Comparison of ENCODE assay signal across 8 mouse cellular contexts in genomic region chr1:84934151-84934502, GRCm38 (mm10). TPM values are rescaled to one million over a fixed set of nuclear protein-coding genes. Genes with fewer than 3 reads are reported as not detected.
DNase-seq lines count a peak whose midpoint lies in the region; ATAC-seq lines count a peak whose summit lies in the region.

No protein-coding gene starts in this region.

- no peaks in the 10 kb centered on the region for H3K9me3 ChIP-seq in intestine, embryonic 16.5 days (ENCODE audit: control insufficient read depth, low read length)
- H3K9me3 ChIP-seq in neural tube, embryonic 15.5 days (replicated peaks), result no peaks in the 10 kb centered on the region

- H3K9ac ChIP-seq in intestine, embryonic 16.5 days (ENCODE audit: low read depth, low read length), result peak overlapping the region; percentile 41; the same call in 1 of the 2 replicates
- H3K9ac ChIP-seq in neural tube, embryonic 15.5 days (replicated peaks), result peak overlapping the region; percentile 80

- no peaks in the 10 kb centered on the region for H3K36me3 ChIP-seq in intestine, embryonic 16.5 days (ENCODE audit: control insufficient read depth, insufficient read depth, low read length)
- H3K36me3 ChIP-seq in neural tube, embryonic 15.5 days, result peaks cover 4% of the 10 kb centered on the region

- ATAC-seq in frontal cortex, adult (ENCODE audit: low TSS enrichment), result peak; percentile 26; the same call in 1 of the 2 replicates
- ATAC-seq in intestine, embryonic 16.5 days, result no peak; the same call in 1 of the 2 replicates
- no peak; the same call in 1 of the 2 replicates for ATAC-seq in neural tube, embryonic 15.5 days (ENCODE audit: low FRiP score)

- peaks cover 2% of the 10 kb centered on the region; the same call in 1 of the 2 replicates for H3K4me1 ChIP-seq in intestine, embryonic 16.5 days (ENCODE audit: control insufficient read depth, insufficient read depth, low read length)
- H3K4me1 ChIP-seq in neural tube, embryonic 15.5 days, result peaks cover 17% of the 10 kb centered on the region

- DNase-seq in frontal cortex, postnatal 14 days (ENCODE audit: low spot score in 2 of 2), result no peak
- peak; percentile 6 to 14 for DNase-seq in right cerebral cortex, postnatal 36 days (ENCODE audit: low spot score in 2 of 2)
- no peak for DNase-seq in right cerebral cortex, postnatal 10 days (ENCODE audit: low spot score in 2 of 2)
- no peak for DNase-seq in spleen, postnatal 4 days (ENCODE audit: low spot score in 2 of 2)
- DNase-seq in urinary bladder, postnatal 25 days (ENCODE audit: low spot score), result no peak

- peaks cover 25% of the 10 kb centered on the region for H3K27me3 ChIP-seq in intestine, embryonic 16.5 days (replicated peaks; ENCODE audit: control insufficient read depth, insufficient read depth, low read length)
- H3K27me3 ChIP-seq in neural tube, embryonic 15.5 days (replicated peaks), result no peaks in the 10 kb centered on the region

- H3K27ac ChIP-seq in intestine, embryonic 16.5 days (ENCODE audit: low read length), result no peak overlapping the region
- H3K27ac ChIP-seq in neural tube, embryonic 15.5 days (replicated peaks), result peak overlapping the region; percentile 95

- peak overlapping the region; percentile 92 for H3K4me2 ChIP-seq in intestine, embryonic 16.5 days (ENCODE audit: low read depth, low read length)
- peak overlapping the region; percentile 71 for H3K4me2 ChIP-seq in neural tube, embryonic 15.5 days

- under 1% methylated on average over 12 of the region's 12 CpGs for WGBS in intestine, embryonic 16.5 days
- under 1% methylated on average over 12 of the region's 12 CpGs for WGBS in neural tube, embryonic 15.5 days

- peak overlapping the region; percentile 53 for H3K4me3 ChIP-seq in intestine, embryonic 16.5 days (ENCODE audit: low read length)
- H3K4me3 ChIP-seq in neural tube, embryonic 15.5 days (replicated peaks), result peak overlapping the region; percentile 60

RNA-seq across cellular contexts. Expression of gene Slc16a14, which starts 0.8 kb away (rescaled TPM):
- 0.12 and 0.27 TPM in 2 replicates for polyA plus RNA-seq in intestine, embryonic 16.5 days (2015; fragmentation: Nextera tagmentation; extraction: Ambion mirVana)
- polyA plus RNA-seq in neural tube, embryonic 15.5 days (2015; fragmentation: Nextera tagmentation; extraction: Ambion mirVana), result 10.4 and 11.0 TPM in 2 replicates

Comparison
In these comparisons a context has a peak if more than half of its experiments do, and no peak if none do; other contexts are left out.
1. DNase-seq: peak in right cerebral cortex, postnatal 36 days (2 of 2); none in frontal cortex, postnatal 14 days (0 of 2), right cerebral cortex, postnatal 10 days (0 of 2), spleen, postnatal 4 days (0 of 2) and urinary bladder, postnatal 25 days (single experiment).